Mouse (Mus musculus): ENCODE results near the gene Psmd9. TPM values are rescaled to one million over a fixed set of nuclear protein-coding genes. Genes with fewer than 3 reads are reported as not detected.

Psmd9 gene
- 57.3 TPM for polyA plus RNA-seq (2017; shearing (Covaris generic))

GRCm38 (mm10) chr5:123169284-123169683 lies at the start of gene Psmd9:
Gene Psmd9, plus strand, starts transcription at chr5:123169413.

GRCm38 (mm10) chr5:123132308-123133071 lies 36.7 kb upstream of the Psmd9 start, which contains the start of gene Rhof:
Gene Rhof, minus strand, starts transcription at chr5:123132692.

GRCm38 (mm10) chr5:123142161-123143157 lies 26.8 kb upstream of the Psmd9 start, which contains the start of gene Setd1b:
Gene Setd1b, plus strand, starts transcription at chr5:123142193.

GRCm38 (mm10) chr5:123182651-123183050 lies 13.4 kb downstream of the Psmd9 start, which contains the start of gene Hpd:
Gene Hpd, minus strand, starts transcription at chr5:123182727.

GRCm38 (mm10) chr5:123251834-123252233 lies 82.6 kb downstream of the Psmd9 start, which contains the start of gene Wdr66:
Gene Wdr66, plus strand, starts transcription at chr5:123252102.

Other genes with a start within 250 kb of the Psmd9 start
- 50.8 TPM for gene Kdm2b, start 179.6 kb upstream of the Psmd9 start, polyA plus RNA-seq (2017; shearing (Covaris generic))
- gene Orai1, start 154.3 kb upstream of the Psmd9 start, polyA plus RNA-seq (2017; shearing (Covaris generic)), result 12.2 TPM
- gene Morn3, start 122.4 kb upstream of the Psmd9 start, polyA plus RNA-seq (2017; shearing (Covaris generic)), result 0.84 TPM
- 7.0 TPM for gene Tmem120b, start 101.0 kb upstream of the Psmd9 start, polyA plus RNA-seq (2017; shearing (Covaris generic))
- 271 TPM for gene Rhof, start 36.7 kb upstream of the Psmd9 start, polyA plus RNA-seq (2017; shearing (Covaris generic))
- 2.8 TPM for gene Setd1b, start 27.2 kb upstream of the Psmd9 start, polyA plus RNA-seq (2017; shearing (Covaris generic))
- not detected for gene Hpd, start 13.3 kb downstream of the Psmd9 start, polyA plus RNA-seq (2017; shearing (Covaris generic))
- 3.5 TPM for gene Wdr66, start 82.7 kb downstream of the Psmd9 start, polyA plus RNA-seq (2017; shearing (Covaris generic))
- 8.6 TPM for gene Bcl7a, start 174.4 kb downstream of the Psmd9 start, polyA plus RNA-seq (2017; shearing (Covaris generic))
- 20.0 TPM for gene Mlxip, start 225.4 kb downstream of the Psmd9 start, polyA plus RNA-seq (2017; shearing (Covaris generic))